Mouse (Mus musculus) hindbrain, embryonic 14.5 days (tissue): ENCODE data around the gene Styx. TPM values are rescaled to one million over a fixed set of nuclear protein-coding genes. Genes with fewer than 3 reads are reported as not detected.
A peak's percentile ranks its signal among the peaks of the same experiment; 100 is the strongest.

Source experiments
- ATAC-seq: fragments of 200-750 bp; cut with Nextera tagmentation; 2 replicates; pipeline ENCODE4 v1.8.0; 2017; ENCODE audit warnings: moderate number of reproducible peaks, mild to moderate bottlenecking, moderate TSS enrichment, moderate library complexity; ENCODE audit not compliant: low FRiP score
- DNase-seq: peaks from one replicate; pipeline ENCODE4 v3.0.0-alpha.2; 2015; ENCODE audit warnings: low spot score
- H3K27ac ChIP-seq: fragments of 300-500 bp; sonication (generic); 2 replicates; pipeline ENCODE4 v1.5.1; 2014; ENCODE audit warnings: mild to moderate bottlenecking, moderate library complexity
- H3K27me3 ChIP-seq: fragments of 300-500 bp; sonication (generic); 2 replicates; pipeline ENCODE4 v1.6.1; 2014; ENCODE audit warnings: mild to moderate bottlenecking, low read length, mixed read lengths; ENCODE audit not compliant: control insufficient read depth, insufficient read depth
- H3K36me3 ChIP-seq: fragments of 300-500 bp; sonication (generic); replicated peaks from 2 replicates; pipeline ENCODE4 v1.6.1; 2014; ENCODE audit not compliant: control insufficient read depth, insufficient read depth
- H3K4me1 ChIP-seq: fragments of 300-500 bp; sonication (generic); replicated peaks from 2 replicates; pipeline ENCODE4 v1.6.1; 2014; ENCODE audit warnings: antibody characterized with exemption, low read length, mixed read lengths; ENCODE audit not compliant: control insufficient read depth, insufficient read depth
- H3K4me2 ChIP-seq: fragments of 300-500 bp; sonication (generic); replicated peaks from 2 replicates; pipeline ENCODE4 v1.6.1; 2014; ENCODE audit warnings: mild to moderate bottlenecking, moderate library complexity
- H3K4me3 ChIP-seq: fragments of 300-500 bp; sonication (generic); replicated peaks from 2 replicates; pipeline ENCODE4 v1.5.1; 2014; ENCODE audit warnings: mild to moderate bottlenecking, low read length
- H3K9ac ChIP-seq: fragments of 300-500 bp; sonication (generic); 2 replicates; pipeline ENCODE4 v1.6.1; 2014
- H3K9me3 ChIP-seq: fragments of 300-500 bp; sonication (generic); 2 replicates; pipeline ENCODE4 v1.6.1; 2016; ENCODE audit warnings: low read length; ENCODE audit not compliant: control insufficient read depth
- WGBS: fragments of 180-500 bp; shearing (Covaris S2); extraction: QIAGEN DNeasy Blood & Tissue Kit; methylation state at CpG from one replicate; pipeline ENCODE4 v1.1.7; 2014; 5-methylcytosine and 5-hydroxymethylcytosine counted together
- polyA plus RNA-seq: library from polyadenylated mRNA; unstranded; fragments of >200 nt; fragmentation: Nextera tagmentation; extraction: Ambion mirVana; gene quantifications from 2 replicates; pipeline ENCODE4 v1.2.1, GENCODE M21; 2014

Styx gene
- polyA plus RNA-seq, 1 experiment from 2014 or later: 72.1 TPM

DNA sequence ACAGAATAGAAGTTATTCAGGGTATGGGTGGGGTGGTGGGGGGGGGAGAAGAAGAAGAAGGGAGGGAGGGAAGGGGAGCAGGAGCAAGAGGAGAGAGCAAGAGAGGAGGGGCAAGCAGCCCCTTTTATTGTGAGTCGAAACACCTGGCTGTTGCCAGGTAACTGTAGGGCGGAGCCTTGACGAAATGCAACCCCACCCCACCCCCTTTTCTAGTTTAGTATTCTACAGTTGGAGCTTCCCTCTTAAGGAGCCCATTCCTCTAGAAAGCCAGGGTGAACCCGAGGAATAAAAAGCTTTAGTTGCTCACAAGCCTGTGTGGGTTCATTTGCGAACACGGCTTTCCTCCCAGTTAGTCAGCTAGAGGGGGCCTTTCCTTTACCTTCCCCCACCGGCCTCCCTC is 94.0 kb downstream of the Styx start:
- H3K27me3 ChIP-seq: no peaks in the 10 kb centered on the region
- no peak overlapping the region for H3K9ac ChIP-seq
- no peaks in the 10 kb centered on the region for H3K9me3 ChIP-seq
- no peak for DNase-seq
- no peaks in the 10 kb centered on the region for H3K36me3 ChIP-seq
- no peak overlapping the region for H3K4me3 ChIP-seq
- ATAC-seq: no peak
- H3K4me1 ChIP-seq: no peaks in the 10 kb centered on the region
- 51% methylated on average over 7 of the region's 7 CpGs for WGBS
- H3K27ac ChIP-seq: no peak overlapping the region
- no peak overlapping the region for H3K4me2 ChIP-seq

DNA sequence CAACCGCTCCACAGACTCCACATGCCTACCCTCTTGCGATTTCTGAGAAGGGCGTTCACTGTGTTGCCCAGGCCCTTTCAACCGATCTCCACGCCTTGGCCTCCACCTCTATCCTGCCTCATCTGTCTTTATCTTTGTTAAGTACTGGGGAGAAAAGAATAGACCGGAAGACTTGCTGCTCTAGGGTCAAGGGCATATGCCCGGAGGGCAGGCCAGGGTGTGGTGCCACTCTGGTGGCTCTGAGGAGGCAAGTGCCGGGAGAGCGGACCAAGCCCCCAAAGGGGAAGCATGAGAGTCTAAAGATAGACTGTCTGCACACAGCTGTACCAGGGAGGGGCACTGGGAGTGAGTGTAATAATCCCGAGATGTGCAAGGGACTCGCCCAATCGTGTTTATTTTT is 94.6 kb downstream of the Styx start:
- Histone ChIP-seq H3K9me3 (no peaks in the 10 kb centered on the region), H3K27me3 (no peaks in the 10 kb centered on the region), H3K4me3 (no peak overlapping the region), H3K4me1 (no peaks in the 10 kb centered on the region), H3K27ac (no peak overlapping the region), H3K4me2 (no peak overlapping the region), H3K36me3 (no peaks in the 10 kb centered on the region), H3K9ac (no peak overlapping the region)
- ATAC-seq (no peak), DNase-seq (no peak)
- WGBS: 57% methylated on average over 12 of the region's 12 CpGs

DNA sequence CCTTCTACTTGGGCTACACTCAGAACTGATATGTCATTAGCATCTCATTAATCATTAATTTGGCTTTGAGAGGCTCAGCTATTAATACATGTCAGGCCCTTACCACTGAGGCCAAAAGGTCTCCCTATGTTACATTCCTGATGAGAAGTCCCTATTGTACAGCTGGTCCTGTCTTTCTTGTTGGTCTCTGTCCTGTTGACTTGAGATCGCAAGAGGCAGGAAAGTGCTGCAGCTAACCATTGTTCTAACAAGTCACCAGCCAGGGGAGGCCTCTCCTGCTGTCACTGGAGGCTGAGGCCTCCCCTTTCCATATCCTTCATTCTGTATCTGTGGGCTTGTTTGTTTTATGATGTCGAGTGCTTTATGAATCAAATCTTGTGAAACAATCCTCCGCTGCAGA is 95.9 kb downstream of the Styx start:
- H3K27ac ChIP-seq: no peak overlapping the region
- no peaks in the 10 kb centered on the region for H3K36me3 ChIP-seq
- peaks cover 3% of the 10 kb centered on the region; the same call in 1 of the 2 replicates for H3K4me1 ChIP-seq
- no peaks in the 10 kb centered on the region for H3K9me3 ChIP-seq
- no peak for DNase-seq
- no peak overlapping the region for H3K9ac ChIP-seq
- H3K4me2 ChIP-seq: no peak overlapping the region
- H3K4me3 ChIP-seq: no peak overlapping the region
- no peak for ATAC-seq
- 44% methylated on average over 3 of the region's 3 CpGs for WGBS
- H3K27me3 ChIP-seq: no peaks in the 10 kb centered on the region

DNA sequence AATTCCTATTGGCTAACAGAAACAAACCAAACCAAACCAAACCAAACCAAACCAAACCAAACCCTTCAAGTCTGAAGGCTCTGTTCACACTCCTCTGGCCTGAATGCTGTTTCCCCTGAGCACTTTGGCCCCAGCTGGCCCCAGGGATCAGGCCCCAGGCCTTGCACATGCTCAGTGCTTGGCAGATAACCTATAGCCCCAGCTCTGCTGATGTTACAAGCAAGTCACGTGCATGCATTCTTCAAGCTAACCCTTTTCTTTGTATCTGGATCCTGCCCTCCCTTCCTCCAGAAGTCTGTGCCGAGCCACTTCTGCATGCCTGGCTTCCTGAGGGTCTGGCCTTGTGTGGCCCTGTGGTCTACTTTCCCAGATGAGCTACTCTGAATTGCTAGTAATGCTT is 100.2 kb downstream of the Styx start:
- Histone ChIP-seq H3K27me3 (no peaks in the 10 kb centered on the region), H3K9ac (no peak overlapping the region), H3K4me1 (peaks cover 15% of the 10 kb centered on the region), H3K27ac (no peak overlapping the region), H3K4me3 (no peak overlapping the region), H3K4me2 (no peak overlapping the region), H3K9me3 (no peaks in the 10 kb centered on the region), H3K36me3 (no peaks in the 10 kb centered on the region)
- DNase-seq: no peak
- no peak for ATAC-seq
- 19% methylated on average over 2 of the region's 2 CpGs for WGBS

DNA sequence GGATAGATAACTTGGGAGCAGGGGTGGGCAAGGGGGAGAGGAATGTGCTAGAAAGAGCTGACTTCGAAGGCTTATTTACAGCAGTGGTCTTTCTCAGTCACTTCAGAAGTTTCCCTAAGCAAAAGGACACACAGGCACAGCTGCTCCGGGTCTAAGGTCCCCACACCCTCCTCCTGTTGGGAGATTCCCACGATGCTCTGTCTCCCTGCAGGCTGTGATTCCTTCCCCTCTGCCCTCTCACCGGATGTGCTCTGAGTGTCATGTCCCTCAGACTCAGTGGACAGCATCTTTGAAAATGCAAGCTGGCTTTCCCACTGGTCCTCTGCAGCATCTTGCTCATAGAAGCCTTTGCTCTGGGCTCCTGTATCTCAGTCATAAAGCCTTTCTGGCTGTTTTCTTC is 101.3 kb downstream of the Styx start:
- DNase-seq (no peak), ATAC-seq (no peak)
- H3K9me3 ChIP-seq: no peaks in the 10 kb centered on the region
- H3K27me3 ChIP-seq: no peaks in the 10 kb centered on the region
- no peak overlapping the region for H3K9ac ChIP-seq
- no peak overlapping the region for H3K4me3 ChIP-seq
- peaks cover 20% of the 10 kb centered on the region for H3K4me1 ChIP-seq
- H3K4me2 ChIP-seq: no peak overlapping the region
- WGBS: 57% methylated on average over 4 of the region's 4 CpGs
- no peak overlapping the region for H3K27ac ChIP-seq
- H3K36me3 ChIP-seq: no peaks in the 10 kb centered on the region

DNA sequence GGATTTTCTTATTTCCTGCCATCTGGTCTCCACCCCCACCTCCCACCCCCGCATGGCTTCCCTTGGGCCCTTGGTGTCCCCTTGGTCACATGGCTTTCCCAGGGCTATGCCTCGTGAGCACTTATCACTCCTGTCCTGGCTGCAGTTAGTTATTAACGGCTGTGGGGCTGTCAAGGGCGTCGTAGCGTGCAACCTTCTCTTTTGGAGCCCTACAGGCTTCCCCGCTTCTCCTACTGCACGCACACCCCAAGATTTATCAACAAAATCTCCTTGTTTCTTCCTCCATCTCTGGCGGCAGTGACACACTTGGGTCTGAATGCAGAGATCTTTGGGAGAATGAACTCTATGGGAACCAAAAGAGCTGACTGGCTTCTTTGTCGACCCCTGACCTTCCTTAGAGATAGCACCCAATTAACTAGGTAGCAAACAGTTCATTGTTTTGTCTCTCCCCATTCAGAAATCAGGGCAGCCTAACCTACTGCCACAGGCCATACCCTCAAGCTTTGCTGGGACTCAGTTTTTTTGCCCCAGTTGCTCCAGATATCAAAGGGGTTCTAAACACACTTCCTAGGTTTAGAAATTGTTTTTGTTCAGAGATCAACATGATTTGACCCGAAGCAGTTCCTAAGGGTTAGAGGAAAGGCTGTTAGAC is 102.1 kb downstream of the Styx start:
- Histone ChIP-seq H3K36me3 (0 out of 2 replicates have a peak, but pooled peaks cover 4% of the 10 kb centered on the region), H3K4me3 (no peak overlapping the region), H3K9ac (no peak overlapping the region), H3K27me3 (no peaks in the 10 kb centered on the region), H3K9me3 (no peaks in the 10 kb centered on the region), H3K4me2 (no peak overlapping the region), H3K4me1 (peaks cover 20% of the 10 kb centered on the region), H3K27ac (peak overlapping the region; percentile 11; the same call in 1 of the 2 replicates)
- no peak for ATAC-seq
- 31% methylated on average over 11 of the region's 11 CpGs for WGBS
- no peak for DNase-seq

DNA sequence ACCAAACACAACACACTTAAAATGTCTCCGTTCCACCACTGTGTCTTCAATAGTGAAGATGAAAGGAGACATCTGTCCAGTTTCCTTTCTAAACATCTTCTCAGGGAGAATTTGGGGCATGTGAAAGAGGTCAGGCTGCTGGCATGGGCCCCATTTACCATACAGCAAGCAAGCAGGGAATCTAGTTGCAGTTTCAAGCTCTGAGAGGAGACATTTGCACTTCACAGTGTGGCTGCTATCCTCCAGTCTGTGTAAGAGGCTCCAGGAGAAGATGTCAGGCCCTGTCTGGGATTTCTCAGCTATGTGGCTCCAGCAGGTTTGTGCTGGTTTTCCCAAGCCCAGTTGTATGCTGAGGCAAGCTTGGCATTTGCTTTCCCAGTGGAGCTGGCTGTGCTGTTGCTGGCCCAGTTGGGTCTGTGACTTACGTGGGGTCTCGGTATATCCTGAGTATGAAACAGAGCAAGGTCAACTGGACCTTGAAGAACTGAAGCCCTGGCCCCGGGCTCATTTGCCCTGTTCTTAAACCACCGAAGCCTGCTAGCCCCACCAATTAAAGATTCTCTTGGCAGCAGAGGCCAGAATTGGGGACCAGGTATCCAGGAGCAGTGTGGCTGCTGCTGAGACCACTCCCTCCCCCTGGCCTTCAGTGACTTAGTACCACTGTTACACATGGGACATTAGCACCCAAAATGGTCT is 102.8 kb downstream of the Styx start:
- no peak overlapping the region for H3K9ac ChIP-seq
- peak overlapping the region; percentile 11; the same call in 1 of the 2 replicates for H3K27ac ChIP-seq
- WGBS: 71% methylated on average over 5 of the region's 5 CpGs
- peaks cover 20% of the 10 kb centered on the region for H3K4me1 ChIP-seq
- no peak overlapping the region for H3K4me3 ChIP-seq
- peaks cover 8% of the 10 kb centered on the region; the same call in 1 of the 2 replicates for H3K36me3 ChIP-seq
- ATAC-seq (no peak), DNase-seq (no peak)
- no peaks in the 10 kb centered on the region for H3K9me3 ChIP-seq
- no peak overlapping the region for H3K4me2 ChIP-seq
- no peaks in the 10 kb centered on the region for H3K27me3 ChIP-seq

DNA sequence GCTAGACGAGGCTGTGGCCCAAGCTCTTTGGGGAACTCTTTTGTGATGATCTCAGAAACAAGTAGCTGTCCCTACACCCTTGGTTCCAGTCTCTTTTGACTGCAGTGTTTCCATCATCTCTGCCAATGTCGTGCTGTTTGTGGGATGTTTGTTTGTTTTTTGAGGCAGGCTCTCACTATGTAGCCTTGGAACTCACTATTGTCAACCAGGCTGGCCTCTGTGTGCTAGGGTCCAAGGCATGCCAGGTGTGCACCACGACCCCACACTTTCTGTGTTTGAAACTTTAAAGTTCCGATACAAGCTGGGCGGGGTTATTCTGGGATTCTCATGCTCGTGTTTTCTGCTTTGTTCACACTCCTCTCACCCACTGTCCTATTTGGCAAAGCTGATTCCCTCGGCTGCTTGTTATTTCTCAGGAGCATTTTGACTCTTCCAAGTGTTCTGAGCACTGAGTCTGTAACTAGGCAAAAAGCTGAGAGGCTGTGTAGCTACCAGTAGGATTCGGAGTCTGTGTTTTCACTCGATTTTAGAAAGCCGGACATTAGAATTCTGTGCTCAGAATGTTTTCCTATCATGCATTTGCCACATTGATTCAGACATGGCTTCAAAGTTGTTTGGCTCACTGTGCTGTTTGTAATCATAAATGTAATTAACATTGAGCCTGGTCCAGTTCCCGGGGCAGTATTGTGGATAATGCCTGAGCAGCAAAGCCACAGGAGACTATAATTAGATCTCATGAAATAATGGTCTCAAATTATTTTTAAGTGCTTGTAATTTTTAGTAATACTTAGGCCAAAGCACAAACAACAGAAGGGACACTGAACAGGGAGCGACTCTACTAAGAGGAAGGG is 105.0 kb downstream of the Styx start:
- Histone ChIP-seq H3K27me3 (no peaks in the 10 kb centered on the region), H3K9me3 (no peaks in the 10 kb centered on the region), H3K4me2 (no peak overlapping the region), H3K4me3 (no peak overlapping the region), H3K36me3 (peaks cover 28% of the 10 kb centered on the region), H3K27ac (peak overlapping the region; percentile 55), H3K9ac (no peak overlapping the region), H3K4me1 (peaks cover 20% of the 10 kb centered on the region)
- no peak for DNase-seq
- 57% methylated on average over 12 of the region's 12 CpGs for WGBS
- ATAC-seq: no peak

DNA sequence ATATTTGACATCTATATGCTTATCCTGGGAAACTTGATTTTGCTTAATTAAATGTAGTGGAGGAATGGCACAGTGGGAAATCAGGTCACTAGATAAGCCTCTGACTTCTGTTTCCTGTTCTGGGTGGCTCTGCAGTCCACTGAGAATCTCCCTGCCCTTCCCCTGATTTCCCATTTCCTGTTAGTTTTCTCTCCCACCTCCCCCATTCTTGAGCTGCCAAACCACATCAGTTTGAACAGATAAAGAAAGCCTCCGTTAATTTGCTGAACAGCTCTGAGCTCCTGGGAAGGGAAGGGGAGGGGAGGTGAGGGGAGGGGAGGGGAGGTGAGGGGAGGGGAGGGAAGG is 105.6 kb downstream of the Styx start:
- Histone ChIP-seq H3K4me2 (no peak overlapping the region), H3K27me3 (no peaks in the 10 kb centered on the region), H3K9ac (no peak overlapping the region), H3K4me1 (peaks cover 17% of the 10 kb centered on the region), H3K4me3 (no peak overlapping the region), H3K27ac (peak overlapping the region; percentile 55), H3K9me3 (no peaks in the 10 kb centered on the region), H3K36me3 (peaks cover 34% of the 10 kb centered on the region)
- WGBS: 8% methylated on average over 1 of the region's 1 CpGs
- DNase-seq (peak; percentile 45), ATAC-seq (no peak)
